In the genomic region with DNA sequence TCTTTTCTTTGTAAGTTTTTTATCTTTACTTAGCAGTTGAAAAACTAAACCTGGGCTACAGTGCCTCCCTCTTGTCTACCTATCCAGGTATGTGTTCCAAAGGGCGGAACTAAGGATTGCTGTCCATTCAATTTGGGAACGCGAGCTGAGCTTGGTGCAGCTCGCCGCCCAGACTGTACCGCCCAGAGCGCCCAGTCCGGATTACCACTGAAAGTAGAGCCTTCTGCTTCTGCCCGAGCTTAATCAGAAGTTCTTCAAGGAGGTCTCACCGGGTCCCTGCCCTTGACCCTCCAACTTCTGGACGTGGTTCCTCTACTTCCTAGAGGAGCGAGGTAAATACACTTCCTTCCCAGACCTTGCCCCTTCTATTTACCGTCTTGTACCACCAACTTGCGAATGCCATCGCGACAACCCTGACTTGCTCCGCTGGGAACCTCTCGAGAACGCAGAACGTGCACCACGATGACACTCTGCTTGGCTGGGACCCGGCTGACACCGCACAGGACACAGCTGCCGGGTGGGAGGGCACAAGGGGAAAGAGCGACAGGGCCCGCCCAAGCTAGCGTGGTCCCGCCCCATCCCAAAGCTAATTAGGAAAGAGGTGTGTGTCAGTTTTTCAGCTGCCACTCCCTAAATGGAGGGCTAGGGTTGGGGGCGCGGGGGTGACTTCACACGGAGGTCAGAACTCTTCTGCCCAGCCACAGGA, we compare ENCODE assay signal across 8 mouse cellular contexts. TPM values are rescaled to one million over a fixed set of nuclear protein-coding genes. Genes with fewer than 3 reads are reported as not detected.
A peak's percentile ranks its signal among the peaks of the same experiment; 100 is the strongest.
DNase-seq lines count a peak whose midpoint lies in the region; ATAC-seq lines count a peak whose summit lies in the region.

No protein-coding gene starts in this region.

- no peak overlapping the region for H3K27ac ChIP-seq in hindbrain, embryonic 12.5 days
- peak overlapping the region; percentile 87 for H3K27ac ChIP-seq in limb, embryonic 15.5 days
- no peak overlapping the region for H3K27ac ChIP-seq in midbrain, embryonic 15.5 days

- no peaks in the 10 kb centered on the region for H3K36me3 ChIP-seq in hindbrain, embryonic 12.5 days
- no peaks in the 10 kb centered on the region for H3K36me3 ChIP-seq in limb, embryonic 15.5 days
- H3K36me3 ChIP-seq in midbrain, embryonic 15.5 days (replicated peaks) = no peaks in the 10 kb centered on the region

- peak overlapping the region; percentile 95 for H3K4me2 ChIP-seq in hindbrain, embryonic 12.5 days (replicated peaks)
- H3K4me2 ChIP-seq in limb, embryonic 15.5 days = peak overlapping the region; percentile 58
- peak overlapping the region; percentile 98 for H3K4me2 ChIP-seq in midbrain, embryonic 15.5 days

- peak; percentile 92 for ATAC-seq in hindbrain, embryonic 12.5 days (ENCODE audit: low FRiP score)
- peak; percentile 84 for ATAC-seq in limb, embryonic 15.5 days (ENCODE audit: insufficient number of reproducible peaks, low FRiP score, low TSS enrichment, low read depth)
- peak; percentile 92 for ATAC-seq in midbrain, embryonic 15.5 days (replicated peaks)

- peaks cover 2% of the 10 kb centered on the region; the same call in 1 of the 2 replicates for H3K4me1 ChIP-seq in hindbrain, embryonic 12.5 days
- no peaks in the 10 kb centered on the region for H3K4me1 ChIP-seq in limb, embryonic 15.5 days
- peaks cover 11% of the 10 kb centered on the region for H3K4me1 ChIP-seq in midbrain, embryonic 15.5 days

- H3K4me3 ChIP-seq in hindbrain, embryonic 12.5 days = peak overlapping the region; percentile 46
- H3K4me3 ChIP-seq in limb, embryonic 15.5 days = peak overlapping the region; percentile 72
- peak overlapping the region; percentile 59 for H3K4me3 ChIP-seq in midbrain, embryonic 15.5 days

- no peaks in the 10 kb centered on the region for H3K27me3 ChIP-seq in hindbrain, embryonic 12.5 days
- no peaks in the 10 kb centered on the region for H3K27me3 ChIP-seq in limb, embryonic 15.5 days
- peaks cover 6% of the 10 kb centered on the region for H3K27me3 ChIP-seq in midbrain, embryonic 15.5 days (replicated peaks)

- peak; percentile 3 for DNase-seq in right cerebral cortex, adult 18-20 months
- DNase-seq in right cerebral cortex, postnatal 25 days = no peak
- peak; percentile 39 to 60 for DNase-seq in cerebellum, postnatal 10 days
- peak; percentile 3 to 16 for DNase-seq in frontal cortex, postnatal 10 days (ENCODE audit: low spot score in 2 of 2)
- peak; percentile 77 to 88 for DNase-seq in spleen, postnatal 4 days (ENCODE audit: low spot score in 2 of 2)

- H3K9ac ChIP-seq in hindbrain, embryonic 12.5 days = peak overlapping the region; percentile 53
- peak overlapping the region; percentile 74 for H3K9ac ChIP-seq in limb, embryonic 15.5 days
- H3K9ac ChIP-seq in midbrain, embryonic 15.5 days = peak overlapping the region; percentile 48

- H3K9me3 ChIP-seq in hindbrain, embryonic 12.5 days (replicated peaks) = no peaks in the 10 kb centered on the region
- H3K9me3 ChIP-seq in limb, embryonic 15.5 days = no peaks in the 10 kb centered on the region
- no peaks in the 10 kb centered on the region for H3K9me3 ChIP-seq in midbrain, embryonic 15.5 days

- WGBS in hindbrain, embryonic 12.5 days = 2% methylated on average over 31 of the region's 31 CpGs
- WGBS in limb, embryonic 15.5 days = under 1% methylated on average over 31 of the region's 31 CpGs
- under 1% methylated on average over 31 of the region's 31 CpGs for WGBS in midbrain, embryonic 15.5 days

RNA-seq across cellular contexts. Expression of a gene that starts 1.0 kb away (rescaled TPM):
- polyA plus RNA-seq in hindbrain, embryonic 12.5 days (2016; fragmentation: Nextera tagmentation; extraction: Ambion mirVana) = 23.7 and 25.5 TPM in 2 replicates
- polyA plus RNA-seq in limb, embryonic 15.5 days (2015; fragmentation: Nextera tagmentation; extraction: Ambion mirVana) = 72.9 and 77.9 TPM in 2 replicates
- polyA plus RNA-seq in midbrain, embryonic 15.5 days (2015; fragmentation: Nextera tagmentation; extraction: Ambion mirVana) = 7.1 and 7.4 TPM in 2 replicates
